Mouse (Mus musculus) heart, adult 2 months (tissue): ENCODE measurements around the gene Eid2.

Source experiments
- CTCF ChIP-seq: fragments of 200-600 bp; IDR thresholded peaks from 2 replicates; pipeline ENCODE4 v1.8.1; 2022; ENCODE audit warnings: antibody characterized with exemption, mild to moderate bottlenecking, moderate library complexity
- EP300 ChIP-seq: fragments of 200-500 bp; IDR thresholded peaks from 2 replicates; pipeline ENCODE4 v1.6.1; 2011; ENCODE audit warnings: low read depth, low read length, control low read depth; ENCODE audit not compliant: insufficient read depth
- POLR2A ChIP-seq: fragments of 200-500 bp; IDR thresholded peaks from 2 replicates; pipeline ENCODE4 v1.6.1; 2011; ENCODE audit warnings: mild to moderate bottlenecking, low read depth, low read length, control low read depth; ENCODE audit not compliant: insufficient read depth

GRCm38 (mm10) chr7:28277237-28277614 is 9.5 kb downstream of the Eid2 start:
- no peak for TF ChIP-seq POLR2A
- no peak for TF ChIP-seq CTCF
- TF ChIP-seq EP300: no peak
